ENCODE assay signal across 13 mouse cellular contexts in the genomic region with DNA sequence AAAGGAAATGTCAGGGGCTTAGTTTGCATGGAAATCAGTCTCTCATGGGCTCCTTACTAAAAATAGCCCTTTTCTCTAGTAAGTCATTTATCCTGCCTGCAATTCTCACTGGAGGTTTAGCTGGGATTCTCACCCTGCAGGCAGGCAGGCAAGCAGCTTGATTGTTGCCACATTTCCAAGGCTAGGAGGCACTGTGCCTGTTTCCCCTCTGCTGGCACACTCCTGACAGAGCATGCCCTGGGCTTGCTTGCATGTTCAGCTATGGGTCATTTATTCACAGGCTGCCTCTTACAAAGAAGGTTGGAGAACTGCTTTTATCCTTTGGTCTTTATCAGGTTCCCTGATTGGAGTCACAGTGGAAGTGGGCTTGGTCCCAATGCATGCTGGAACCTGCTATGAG. TPM values are rescaled to one million over a fixed set of nuclear protein-coding genes. Genes with fewer than 3 reads are reported as not detected.
DNase-seq lines count a peak whose midpoint lies in the region; ATAC-seq lines count a peak whose summit lies in the region.
"Had no signal": no experiment of that assay in that cellular context is flagged by ENCODE, and none has a peak within 500 bp of the region (broad histone marks: within the 10 kb centered on the region; RNA-seq: fewer than 3 reads in every experiment).

No protein-coding gene starts in this region.

- H3K4me2 ChIP-seq in hindbrain, embryonic 12.5 days (replicated peaks) = no peak overlapping the region
- no peak overlapping the region for H3K4me2 ChIP-seq in embryonic facial prominence, embryonic 14.5 days (ENCODE audit: low read depth, low read length)

- ATAC-seq in hindbrain, embryonic 12.5 days (ENCODE audit: low FRiP score) = no peak
- ATAC-seq in embryonic facial prominence, embryonic 14.5 days (ENCODE audit: low read depth) = no peak
- ATAC-seq: liver, postnatal 0 days had no signal

- no peaks in the 10 kb centered on the region for H3K4me1 ChIP-seq in hindbrain, embryonic 12.5 days
- H3K4me1 ChIP-seq in hindbrain, embryonic 10.5 days (replicated peaks) = no peaks in the 10 kb centered on the region
- H3K4me1 ChIP-seq in embryonic facial prominence, embryonic 14.5 days (ENCODE audit: control insufficient read depth, insufficient read depth, low read length) = no peaks in the 10 kb centered on the region

- intact Hi-C loops in left cerebral cortex, postnatal 4 days (cut with DNase I) = no loop called here

- H3K27ac ChIP-seq in hindbrain, embryonic 12.5 days = 0 out of 2 replicates have a peak overlapping the region, but pooled peaks have one; percentile 1
- H3K27ac ChIP-seq in hindbrain, embryonic 10.5 days = no peak overlapping the region
- peak overlapping the region; percentile 39 for H3K27ac ChIP-seq in embryonic facial prominence, embryonic 14.5 days (replicated peaks; ENCODE audit: low read depth, low read length)

- H3K27me3 ChIP-seq in hindbrain, embryonic 12.5 days = no peaks in the 10 kb centered on the region
- H3K27me3 ChIP-seq in hindbrain, embryonic 10.5 days (ENCODE audit: insufficient read depth, poor library complexity, severe bottlenecking) = no peaks in the 10 kb centered on the region
- H3K27me3 ChIP-seq in embryonic facial prominence, embryonic 14.5 days (replicated peaks; ENCODE audit: control insufficient read depth, insufficient read depth, low read length) = no peaks in the 10 kb centered on the region

- peak; percentile 6 for DNase-seq in adrenal gland, adult 2 months
- no peak for DNase-seq in adrenal gland, postnatal 14 days
- no peak for DNase-seq in hindbrain, embryonic 10.5 days (ENCODE audit: low spot score)
- peak; percentile 14 for DNase-seq in embryonic facial prominence, embryonic 14.5 days (ENCODE audit: low spot score)
- DNase-seq in kidney, postnatal 36 days = peak; percentile 7 to 12
- no peak for DNase-seq in left cerebral cortex, postnatal 4 days
- no peak for DNase-seq in thymus, postnatal 14 days
- DNase-seq: adrenal gland, adult 8-10 months; cerebellum, adult 8-10 months; gastrocnemius, postnatal 36 days; liver, postnatal 0 days; thymus, postnatal 36 days had no signal

- 0 out of 2 replicates have a peak, but pooled peaks cover 3% of the 10 kb centered on the region for H3K36me3 ChIP-seq in hindbrain, embryonic 12.5 days
- H3K36me3 ChIP-seq in hindbrain, embryonic 10.5 days = peaks cover 46% of the 10 kb centered on the region
- peaks cover 43% of the 10 kb centered on the region for H3K36me3 ChIP-seq in embryonic facial prominence, embryonic 14.5 days (ENCODE audit: control insufficient read depth, insufficient read depth, low read length)

- H3K9ac ChIP-seq in hindbrain, embryonic 12.5 days = no peak overlapping the region
- no peak overlapping the region; the same call in 1 of the 2 replicates for H3K9ac ChIP-seq in embryonic facial prominence, embryonic 14.5 days (ENCODE audit: low read depth, low read length)
- H3K9ac ChIP-seq: liver, postnatal 0 days had no signal

- H3K9me3 ChIP-seq in hindbrain, embryonic 12.5 days (replicated peaks) = no peaks in the 10 kb centered on the region
- no peaks in the 10 kb centered on the region for H3K9me3 ChIP-seq in hindbrain, embryonic 10.5 days
- no peaks in the 10 kb centered on the region for H3K9me3 ChIP-seq in embryonic facial prominence, embryonic 14.5 days (ENCODE audit: control insufficient read depth, low read length)

- no peak overlapping the region for H3K4me3 ChIP-seq in hindbrain, embryonic 12.5 days
- no peak overlapping the region for H3K4me3 ChIP-seq in hindbrain, embryonic 10.5 days
- no peak overlapping the region for H3K4me3 ChIP-seq in embryonic facial prominence, embryonic 14.5 days (ENCODE audit: low read depth, low read length)

RNA-seq across cellular contexts. Expression of a gene that starts 27.5 kb away (rescaled TPM):
- total RNA-seq in adrenal gland, adult 2 months (2021) = 10 to 100 TPM; 11.8 to 19.8 TPM
- 19.6 and 22.1 TPM in 2 replicates for polyA plus RNA-seq in adrenal gland, adult 2 months (2012; rRNA removed)
- total RNA-seq in adrenal gland, postnatal 14 days (2021) = 12.7 and 14.8 TPM in 2 replicates
- 12.3 and 13.3 TPM in 2 replicates for polyA plus RNA-seq in hindbrain, embryonic 12.5 days (2016; fragmentation: Nextera tagmentation; extraction: Ambion mirVana)
- polyA plus RNA-seq in hindbrain, embryonic 10.5 days (2016; fragmentation: Nextera tagmentation; extraction: Ambion mirVana) = 13.6 and 16.6 TPM in 2 replicates
- 19.4 and 23.5 TPM in 2 replicates for polyA plus RNA-seq in embryonic facial prominence, embryonic 14.5 days (2014; fragmentation: Nextera tagmentation; extraction: Ambion mirVana)
- total RNA-seq in left cerebral cortex, postnatal 4 days (2021) = 1 to 10 TPM; 4.2 TPM

RNA-seq across cellular contexts. Expression of a gene that starts 29.1 kb away (rescaled TPM):
- 10 to 100 TPM in 1 of 2 experiments, 1 to 10 TPM in 1; 9.9 to 16.6 TPM for total RNA-seq in adrenal gland, adult 2 months (2021)
- 9.3 and 11.8 TPM in 2 replicates for polyA plus RNA-seq in adrenal gland, adult 2 months (2012; rRNA removed)
- 9.2 and 11.3 TPM in 2 replicates for total RNA-seq in adrenal gland, postnatal 14 days (2021)
- 17.2 and 18.3 TPM in 2 replicates for polyA plus RNA-seq in hindbrain, embryonic 12.5 days (2016; fragmentation: Nextera tagmentation; extraction: Ambion mirVana)
- polyA plus RNA-seq in hindbrain, embryonic 10.5 days (2016; fragmentation: Nextera tagmentation; extraction: Ambion mirVana) = 20.0 and 22.1 TPM in 2 replicates
- 17.9 and 18.3 TPM in 2 replicates for polyA plus RNA-seq in embryonic facial prominence, embryonic 14.5 days (2014; fragmentation: Nextera tagmentation; extraction: Ambion mirVana)
- 1 to 10 TPM; 6.6 to 7.9 TPM for total RNA-seq in left cerebral cortex, postnatal 4 days (2021)

Comparison
In these comparisons a context has a peak if more than half of its experiments do, and no peak if none do; other contexts are left out.
1. DNase-seq: peak in adrenal gland, adult 2 months (single experiment), embryonic facial prominence, embryonic 14.5 days (single experiment) and kidney, postnatal 36 days (2 of 2); none in adrenal gland, postnatal 14 days (single experiment), hindbrain, embryonic 10.5 days (single experiment), left cerebral cortex, postnatal 4 days (single experiment) and thymus, postnatal 14 days (single experiment).